Mouse (Mus musculus) MEL (cell line): ENCODE measurements around the gene AI182371.

ENCODE experiments used
- CTCF ChIP-seq, 3 experiments: IDR thresholded peaks in 2 of 3; conservative IDR thresholded peaks in 1 of 3; 2 replicates each; pipeline ENCODE4 v1.5.1; 2011 to 2012; ENCODE audit warnings: low read length in 3 of 3, low read depth in 2 of 3, mild to moderate bottlenecking in 2 of 3, improper control_type of control experiment in 1 of 3, inconsistent platforms in 1 of 3, mixed read lengths in 1 of 3, moderate library complexity in 1 of 3; ENCODE audit not compliant: control insufficient read depth in 1 of 3, insufficient read depth in 1 of 3, poor library complexity in 1 of 3, severe bottlenecking in 1 of 3
- ELF1 ChIP-seq: IDR thresholded peaks from 2 replicates; pipeline ENCODE4 v1.6.1; 2014; ENCODE audit warnings: low read depth, mild to moderate bottlenecking, inconsistent platforms, low read length, improper control_type of control experiment, moderate library complexity
- EP300 ChIP-seq, 2 experiments: IDR thresholded peaks; 2 replicates each; pipeline ENCODE4 v1.6.1; 2011; ENCODE audit warnings: improper control_type of control experiment in 2 of 2, low read length in 2 of 2, low read depth in 1 of 2, mild to moderate bottlenecking in 1 of 2
- GATA1 ChIP-seq: IDR thresholded peaks from 2 replicates; pipeline ENCODE4 v1.6.1; 2011; ENCODE audit warnings: low read depth, low read length, improper control_type of control experiment
- HCFC1 ChIP-seq: IDR thresholded peaks from 2 replicates; pipeline ENCODE4 v1.6.1; 2012; ENCODE audit warnings: low read depth, mild to moderate bottlenecking, inconsistent platforms, low read length, improper control_type of control experiment, moderate library complexity
- KAT2A ChIP-seq: conservative IDR thresholded peaks from 2 replicates; pipeline ENCODE4 v1.6.1; 2012; ENCODE audit warnings: low read depth, low read length, improper control_type of control experiment, inconsistent platforms
- MEF2A ChIP-seq: IDR thresholded peaks from 2 replicates; pipeline ENCODE4 v1.6.1; 2014; ENCODE audit warnings: low read depth, mild to moderate bottlenecking, inconsistent platforms, low read length, improper control_type of control experiment; ENCODE audit not compliant: poor library complexity, insufficient replicate concordance, severe bottlenecking; ENCODE audit errors: extremely low read depth
- NRF1 ChIP-seq: IDR thresholded peaks from 2 replicates; pipeline ENCODE4 v1.6.1; 2014; ENCODE audit warnings: low read depth, mild to moderate bottlenecking, inconsistent platforms, low read length, improper control_type of control experiment, moderate library complexity; ENCODE audit not compliant: poor library complexity, insufficient read depth, severe bottlenecking
- POLR2A ChIP-seq, 2 experiments: IDR thresholded peaks; 2 replicates each; pipeline ENCODE4 v1.6.1; 2011 to 2012; ENCODE audit warnings: low read length in 2 of 2, mild to moderate bottlenecking in 2 of 2, control low read depth in 1 of 2, improper control_type of control experiment in 1 of 2, low read depth in 1 of 2, moderate library complexity in 1 of 2; ENCODE audit not compliant: control insufficient read depth in 1 of 2, insufficient read depth in 1 of 2, poor library complexity in 1 of 2
- RAD21 ChIP-seq: IDR thresholded peaks from 2 replicates; pipeline ENCODE4 v1.6.1; 2011; ENCODE audit warnings: mild to moderate bottlenecking, low read depth, low read length, improper control_type of control experiment
- TCF12 ChIP-seq: IDR thresholded peaks from 2 replicates; pipeline ENCODE4 v1.6.1; 2014; ENCODE audit warnings: low read depth, mild to moderate bottlenecking, inconsistent platforms, low read length, improper control_type of control experiment, moderate library complexity

DNA sequence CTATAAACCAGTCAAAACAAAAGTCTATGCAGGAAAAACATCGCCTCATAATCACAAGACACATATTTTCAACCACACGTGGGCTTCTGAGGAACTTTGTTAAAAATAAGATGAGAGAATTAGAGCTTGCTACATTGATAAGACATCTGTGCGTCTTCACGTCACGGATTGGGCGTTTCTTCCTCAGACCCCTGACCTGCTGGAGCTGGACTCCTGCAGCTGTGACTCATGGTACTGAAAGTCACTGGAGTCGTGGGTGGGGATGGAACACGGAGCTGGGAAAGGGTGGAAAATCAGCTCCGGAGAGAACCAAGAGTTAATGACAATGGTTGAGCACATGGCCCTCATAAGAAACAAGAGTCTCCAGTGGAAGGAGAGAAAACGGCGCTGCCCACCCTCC lies 34.2 kb downstream of the AI182371 start:
- no peak for TF ChIP-seq CTCF (IDR thresholded peaks at IDR 0.05 in 2 of 3, conservative IDR thresholded peaks at IDR 0.05 in 1 of 3; ENCODE audit: control insufficient read depth in 1 of 3, insufficient read depth in 1 of 3, low read depth in 2 of 3, low read length in 3 of 3, poor library complexity in 1 of 3, severe bottlenecking in 1 of 3)
- no peak for TF ChIP-seq MEF2A
- TF ChIP-seq GATA1, result no peak
- TF ChIP-seq ELF1, result no peak
- no peak for TF ChIP-seq TCF12
- TF ChIP-seq RAD21, result no peak
- TF ChIP-seq NRF1, result no peak
- TF ChIP-seq POLR2A (IDR thresholded peaks at IDR 0.05; ENCODE audit: control insufficient read depth in 1 of 2, insufficient read depth in 1 of 2, low read depth in 1 of 2, low read length in 2 of 2, poor library complexity in 1 of 2), result no peak
- no peak for TF ChIP-seq EP300 (IDR thresholded peaks at IDR 0.05; ENCODE audit: low read depth in 1 of 2, low read length in 2 of 2)
- no peak for TF ChIP-seq HCFC1
- TF ChIP-seq KAT2A, result no peak
